Mouse (Mus musculus) small intestine, adult 2 months (tissue): ENCODE data around the gene Ddx23. TPM values are rescaled to one million over a fixed set of nuclear protein-coding genes. Genes with fewer than 3 reads are reported as not detected.
A peak's percentile ranks its signal among the peaks of the same experiment; 100 is the strongest.

Experiments used
- H3K27ac ChIP-seq: fragments of 200-500 bp; 2 replicates; pipeline ENCODE4 v1.5.1; 2012; ENCODE audit warnings: low read depth, low read length, control low read depth, inconsistent platforms; ENCODE audit not compliant: insufficient read depth
- H3K27me3 ChIP-seq: fragments of 200-500 bp; 2 replicates; pipeline ENCODE4 v1.6.1; 2012; ENCODE audit warnings: mild to moderate bottlenecking, moderate library complexity, low read length, inconsistent platforms; ENCODE audit not compliant: control insufficient read depth, insufficient read depth
- H3K36me3 ChIP-seq: fragments of 200-500 bp; 2 replicates; pipeline ENCODE4 v1.6.1; 2012; ENCODE audit warnings: mild to moderate bottlenecking, low read length, control low read depth, inconsistent platforms; ENCODE audit not compliant: control insufficient read depth, insufficient read depth
- H3K4me1 ChIP-seq: fragments of 200-500 bp; 2 replicates; pipeline ENCODE4 v1.6.1; 2012; ENCODE audit warnings: low read length, inconsistent platforms, mixed read lengths; ENCODE audit not compliant: control insufficient read depth, insufficient read depth, insufficient read length
- H3K4me3 ChIP-seq: fragments of 200-500 bp; 2 replicates; pipeline ENCODE4 v1.5.1; 2012; ENCODE audit warnings: low read depth, mild to moderate bottlenecking, control low read depth, inconsistent platforms, low read length, moderate library complexity
- CTCF ChIP-seq: fragments of 200-500 bp; IDR thresholded peaks from 2 replicates; pipeline ENCODE4 v1.5.1; 2012; ENCODE audit warnings: low read depth, mild to moderate bottlenecking, control low read depth, inconsistent platforms, low read length, moderate library complexity, mixed read lengths; ENCODE audit not compliant: insufficient replicate concordance, insufficient read length; ENCODE audit errors: extremely low read depth
- POLR2A ChIP-seq: fragments of 200-500 bp; IDR thresholded peaks from 2 replicates; pipeline ENCODE4 v1.6.1; 2012; ENCODE audit warnings: low read depth, mild to moderate bottlenecking, control low read depth, inconsistent platforms, low read length, moderate library complexity
- WGBS: fragments of 180-500 bp; shearing (Covaris S2); methylation state at CpG from one replicate; pipeline ENCODE4 v1.1.7; 2018; 5-methylcytosine and 5-hydroxymethylcytosine counted together
- polyA plus RNA-seq: library from polyadenylated mRNA; depleted of rRNA; stranded (reverse); fragments of >200 nt; gene quantifications from 2 replicates; pipeline ENCODE4 v1.2.3, GENCODE M21; 2012

The Ddx23 gene
- polyA plus RNA-seq, 1 experiment: 24.3 TPM

DNA sequence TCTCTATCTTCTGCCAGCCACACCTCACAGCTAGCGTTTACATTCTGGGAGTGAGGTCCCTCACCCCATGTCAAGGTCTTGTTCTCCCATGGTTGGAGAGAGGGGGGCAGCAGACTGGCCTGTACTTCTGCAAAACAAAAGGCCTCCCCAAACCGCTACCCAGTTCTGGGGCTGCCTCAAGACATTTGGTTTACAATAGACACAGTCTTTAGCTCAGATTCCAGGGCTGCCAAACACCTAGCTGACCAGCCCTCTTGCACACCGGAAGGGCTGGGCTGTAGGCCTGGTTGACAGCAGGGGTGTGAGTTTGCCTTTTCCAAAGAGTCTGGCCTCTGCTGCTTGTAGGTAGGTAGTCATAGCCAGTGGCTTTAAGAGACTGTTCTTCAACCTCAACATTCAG, 25.5 kb downstream of the Ddx23 start:
- TF ChIP-seq POLR2A (no peak), CTCF (no peak)
- peaks cover 2% of the 10 kb centered on the region; the same call in 1 of the 2 replicates for H3K36me3 ChIP-seq
- H3K27me3 ChIP-seq: peaks cover 13% of the 10 kb centered on the region
- WGBS: 74% methylated on average over 3 of the region's 3 CpGs
- no peak overlapping the region for H3K27ac ChIP-seq
- peaks cover 5% of the 10 kb centered on the region for H3K4me1 ChIP-seq
- H3K4me3 ChIP-seq: no peak overlapping the region

DNA sequence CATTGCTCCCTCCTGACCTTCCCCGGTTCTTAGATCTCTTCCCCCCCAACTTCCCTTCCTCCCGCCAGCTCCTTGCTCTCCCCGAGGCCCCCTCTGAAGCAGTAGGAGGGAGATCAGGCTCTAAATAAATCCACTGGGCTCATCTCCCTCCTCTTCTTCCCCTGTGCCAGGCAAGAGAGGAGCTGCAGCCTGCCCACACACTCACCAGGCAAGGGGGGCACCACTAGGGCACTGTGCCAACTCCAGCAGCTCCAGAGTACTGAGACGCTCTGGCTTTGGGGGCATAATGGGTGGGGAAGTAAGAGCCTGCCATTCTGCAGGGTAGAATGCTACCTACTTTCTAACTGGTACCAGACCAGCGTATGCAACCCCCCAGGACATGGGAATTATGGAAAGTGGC, 26.2 kb downstream of the Ddx23 start:
- no peak overlapping the region for H3K27ac ChIP-seq
- H3K27me3 ChIP-seq: peaks cover 13% of the 10 kb centered on the region
- 88% methylated on average over 5 of the region's 5 CpGs for WGBS
- peaks cover 9% of the 10 kb centered on the region for H3K4me1 ChIP-seq
- TF ChIP-seq CTCF: no peak
- no peak for TF ChIP-seq POLR2A
- H3K4me3 ChIP-seq: no peak overlapping the region
- peaks cover 2% of the 10 kb centered on the region; the same call in 1 of the 2 replicates for H3K36me3 ChIP-seq

DNA sequence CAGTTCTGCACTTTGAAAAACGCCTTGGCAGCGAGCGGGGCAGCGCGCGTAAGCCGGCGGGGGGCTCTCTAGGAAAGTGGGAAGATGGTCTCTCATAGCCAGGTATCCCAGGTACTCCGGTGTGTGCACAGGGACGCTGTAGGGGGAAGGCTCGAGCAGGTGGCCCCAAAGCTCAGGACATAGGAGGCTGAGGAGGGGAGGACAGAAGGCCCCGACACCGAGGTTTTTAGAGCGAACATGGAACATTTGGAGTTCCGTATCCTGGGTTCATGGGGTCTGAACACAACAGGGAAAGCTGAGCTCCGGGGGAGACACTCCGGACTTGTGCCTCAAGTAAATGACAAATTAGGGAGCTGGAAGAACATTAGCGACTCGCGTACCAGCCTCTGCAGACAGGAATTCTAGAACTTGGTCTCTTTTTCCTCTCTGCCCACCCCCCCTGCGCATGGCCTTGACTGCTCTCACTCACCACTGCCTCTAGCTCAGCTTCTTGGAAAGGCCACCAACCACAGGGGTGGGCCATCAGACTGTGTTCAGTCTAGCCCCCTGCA, 27.3 kb downstream of the Ddx23 start:
- 31% methylated on average over 21 of the region's 21 CpGs for WGBS
- TF ChIP-seq CTCF (no peak), POLR2A (no peak)
- no peak overlapping the region for H3K27ac ChIP-seq

DNA sequence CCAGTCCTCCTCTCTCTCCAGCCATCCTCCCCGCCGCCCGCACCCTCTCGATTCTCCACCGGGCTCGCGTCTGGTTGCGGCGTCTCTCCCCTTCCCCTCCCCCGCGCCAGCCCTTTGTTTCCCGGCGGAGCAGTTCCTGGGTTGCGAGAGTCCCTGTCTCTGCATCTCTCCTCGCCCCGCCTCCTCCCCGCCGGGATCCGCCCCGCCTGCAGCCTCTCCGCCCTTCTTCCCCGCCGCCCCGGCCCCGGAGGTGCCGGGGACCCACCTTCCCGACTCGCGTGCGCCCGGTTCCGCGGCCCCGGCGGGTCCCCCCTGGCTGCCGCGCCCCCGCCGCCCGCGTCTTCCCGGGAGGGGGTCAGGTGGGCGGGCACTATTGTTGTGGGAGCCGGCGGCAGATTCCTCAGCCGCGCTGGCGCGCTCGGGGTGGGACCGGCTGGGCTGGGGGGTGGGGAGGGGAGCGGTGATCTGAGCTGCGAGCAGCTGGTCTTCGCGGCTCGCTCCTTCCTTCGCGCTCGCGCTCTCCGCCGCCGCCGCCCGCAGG, 28.1 kb downstream of the Ddx23 start:
- H3K27ac ChIP-seq: no peak overlapping the region
- no peak for TF ChIP-seq POLR2A
- TF ChIP-seq CTCF: no peak
- 2% methylated on average over 57 of the region's 65 CpGs for WGBS
- H3K4me1 ChIP-seq: peaks cover 11% of the 10 kb centered on the region
- H3K27me3 ChIP-seq: peaks cover 13% of the 10 kb centered on the region
- no peaks in the 10 kb centered on the region for H3K36me3 ChIP-seq
- H3K4me3 ChIP-seq: peak overlapping the region; percentile 77

More for the DNA sequence above, 27.3 kb downstream of the Ddx23 start:
- Histone ChIP-seq H3K36me3 (no peaks in the 10 kb centered on the region), H3K4me3 (peak overlapping the region; percentile 46), H3K4me1 (peaks cover 11% of the 10 kb centered on the region), H3K27me3 (peaks cover 13% of the 10 kb centered on the region)

DNA sequence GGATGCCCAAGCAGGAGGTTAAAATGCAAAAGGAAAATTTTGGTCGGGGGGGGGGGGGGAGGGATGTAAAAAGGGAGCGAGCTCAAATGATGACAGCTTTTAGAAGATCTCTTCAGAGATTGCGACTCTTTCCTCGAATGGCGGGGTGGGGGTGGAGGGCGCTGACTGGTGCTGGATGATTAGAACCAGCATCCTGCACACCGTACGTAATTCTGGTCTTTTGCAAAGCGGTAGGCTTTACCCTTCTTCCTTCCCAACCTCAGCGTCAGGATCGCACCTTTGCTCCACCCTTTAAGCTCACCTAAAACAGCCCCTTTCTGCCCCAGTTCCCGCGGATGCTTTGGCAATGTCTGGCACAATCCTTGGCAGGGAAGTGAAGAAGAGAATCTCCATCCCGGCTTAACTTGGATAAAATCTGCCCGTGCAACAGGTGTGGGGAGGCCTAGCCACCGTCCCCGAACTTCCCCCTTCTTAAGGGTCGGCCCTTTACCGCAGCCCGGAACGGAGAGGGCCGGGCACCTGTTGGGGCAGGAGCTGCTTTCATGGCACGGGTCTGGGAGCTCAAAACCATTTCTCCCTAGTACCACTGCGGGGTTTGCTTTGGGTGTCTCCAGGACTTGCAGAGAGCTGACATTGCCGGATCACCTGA, 28.7 kb downstream of the Ddx23 start:
- Histone ChIP-seq H3K27ac (no peak overlapping the region), H3K27me3 (peaks cover 13% of the 10 kb centered on the region), H3K36me3 (no peaks in the 10 kb centered on the region), H3K4me1 (peaks cover 11% of the 10 kb centered on the region), H3K4me3 (peak overlapping the region; percentile 77)
- TF ChIP-seq CTCF (no peak), POLR2A (no peak)
- 3% methylated on average over 25 of the region's 25 CpGs for WGBS

- 22% methylated on average over 4 of the region's 4 CpGs for WGBS
- Histone ChIP-seq H3K4me1 (peaks cover 11% of the 10 kb centered on the region), H3K36me3 (no peaks in the 10 kb centered on the region), H3K4me3 (peak overlapping the region; percentile 60), H3K27ac (no peak overlapping the region), H3K27me3 (peaks cover 13% of the 10 kb centered on the region)
- no peak for TF ChIP-seq CTCF
- TF ChIP-seq POLR2A: no peak
These were observed 29.8 kb downstream of the Ddx23 start for GRCm38 (mm10) chr15:98632921-98633320.

DNA sequence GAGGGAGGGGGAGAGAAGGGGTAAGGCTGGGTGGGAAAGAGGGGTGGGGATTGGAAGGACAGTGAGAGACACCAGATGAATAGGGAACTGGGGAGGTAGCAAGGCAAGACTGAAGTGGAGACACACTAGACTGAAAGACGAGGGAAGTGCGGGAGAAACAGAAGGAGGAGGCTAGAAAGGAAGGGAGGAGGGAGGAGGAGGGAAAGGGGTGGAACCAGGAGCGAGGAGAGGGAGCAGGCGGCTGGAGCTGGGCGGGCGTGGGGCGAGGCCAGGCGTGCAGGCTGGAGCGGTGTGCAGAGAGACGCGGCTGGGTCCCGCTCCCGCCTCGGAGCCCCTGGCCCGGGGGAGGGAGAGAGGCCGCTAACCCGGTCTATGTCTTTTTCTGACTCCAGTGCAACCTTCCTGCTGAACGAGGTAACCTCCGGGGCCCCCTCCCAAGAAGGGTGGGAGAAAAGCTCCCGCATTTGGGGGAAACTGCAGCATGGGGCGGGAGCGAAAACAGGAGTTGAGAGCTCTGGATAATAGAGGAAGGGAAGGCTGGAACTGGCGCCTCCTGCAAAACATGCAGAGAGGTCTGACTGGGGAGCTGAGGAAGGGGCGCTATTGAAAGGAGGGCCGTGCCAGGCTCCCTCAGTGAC, 30.5 kb downstream of the Ddx23 start:
- Histone ChIP-seq H3K4me3 (peak overlapping the region; percentile 60), H3K27ac (no peak overlapping the region), H3K4me1 (peaks cover 11% of the 10 kb centered on the region), H3K27me3 (peaks cover 13% of the 10 kb centered on the region), H3K36me3 (no peaks in the 10 kb centered on the region)
- no peak for TF ChIP-seq CTCF
- TF ChIP-seq POLR2A: no peak
- WGBS: 2% methylated on average over 25 of the region's 25 CpGs
